Mouse (Mus musculus): ENCODE results near the gene Tada1. TPM values are rescaled to one million over a fixed set of nuclear protein-coding genes. Genes with fewer than 3 reads are reported as not detected.

The Tada1 gene
- polyA plus RNA-seq, 1 experiment from 2014 or later = 48.6 TPM

- Histone ChIP-seq H3K4me1 (no peaks in the 10 kb centered on the region), H3K4me3 (no peak overlapping the region), H3K9ac (no peak overlapping the region), H3K4me2 (no peak overlapping the region), H3K27me3 (no peaks in the 10 kb centered on the region), H3K27ac (no peak overlapping the region), H3K9me3 (no peaks in the 10 kb centered on the region), H3K36me3 (no peaks in the 10 kb centered on the region)
- WGBS = 65% methylated on average over 3 of the region's 3 CpGs
- ATAC-seq (ENCODE audit: insufficient number of reproducible peaks, low FRiP score, low TSS enrichment, low read depth) = no peak
These were observed 50.2 kb downstream of the Tada1 start for GRCm38 (mm10) chr1:166429053-166429452.

- no peak overlapping the region for H3K27ac ChIP-seq
- WGBS = 52% methylated on average over 10 of the region's 10 CpGs
- ATAC-seq (ENCODE audit: insufficient number of reproducible peaks, low FRiP score, low TSS enrichment, low read depth) = no peak
- no peaks in the 10 kb centered on the region for H3K4me1 ChIP-seq
- H3K4me2 ChIP-seq = no peak overlapping the region
- no peak overlapping the region for H3K4me3 ChIP-seq
- no peaks in the 10 kb centered on the region for H3K36me3 ChIP-seq
- H3K27me3 ChIP-seq = no peaks in the 10 kb centered on the region
- H3K9me3 ChIP-seq = no peaks in the 10 kb centered on the region
- H3K9ac ChIP-seq = no peak overlapping the region
These were observed 51.0 kb downstream of the Tada1 start for GRCm38 (mm10) chr1:166429809-166430431.

- no peak overlapping the region for H3K4me2 ChIP-seq
- H3K27me3 ChIP-seq = no peaks in the 10 kb centered on the region
- no peak overlapping the region for H3K27ac ChIP-seq
- no peaks in the 10 kb centered on the region for H3K36me3 ChIP-seq
- WGBS = 64% methylated on average over 6 of the region's 6 CpGs
- no peaks in the 10 kb centered on the region for H3K4me1 ChIP-seq
- no peaks in the 10 kb centered on the region for H3K9me3 ChIP-seq
- ATAC-seq (ENCODE audit: insufficient number of reproducible peaks, low FRiP score, low TSS enrichment, low read depth) = no peak
- no peak overlapping the region for H3K4me3 ChIP-seq
- no peak overlapping the region for H3K9ac ChIP-seq
These were observed 60.5 kb downstream of the Tada1 start for GRCm38 (mm10) chr1:166439426-166439825.

GRCm38 (mm10) chr1:166441992-166442391, 63.1 kb downstream of the Tada1 start:
- no peaks in the 10 kb centered on the region for H3K9me3 ChIP-seq
- no peaks in the 10 kb centered on the region for H3K36me3 ChIP-seq
- H3K4me1 ChIP-seq = no peaks in the 10 kb centered on the region
- no peak overlapping the region for H3K4me2 ChIP-seq
- ATAC-seq (ENCODE audit: insufficient number of reproducible peaks, low FRiP score, low TSS enrichment, low read depth) = no peak
- H3K27ac ChIP-seq = no peak overlapping the region
- WGBS = 88% methylated on average over 3 of the region's 3 CpGs
- H3K4me3 ChIP-seq = no peak overlapping the region
- no peak overlapping the region for H3K9ac ChIP-seq
- no peaks in the 10 kb centered on the region for H3K27me3 ChIP-seq

Other genes with a start within 250 kb of the Tada1 start
- gene Gpa33, start 248.9 kb upstream of the Tada1 start, polyA plus RNA-seq (2015; fragmentation: Nextera tagmentation; extraction: Ambion mirVana) = 1.4 and 2.3 TPM in 2 replicates
- gene Mael, start 140.3 kb upstream of the Tada1 start, polyA plus RNA-seq (2015; fragmentation: Nextera tagmentation; extraction: Ambion mirVana) = 0.09 TPM in 1 of 2 replicates, not detected in the other
- gene Ildr2, start 125.0 kb upstream of the Tada1 start, polyA plus RNA-seq (2015; fragmentation: Nextera tagmentation; extraction: Ambion mirVana) = 0.24 and 0.30 TPM in 2 replicates
- gene Pogk, start 30.8 kb downstream of the Tada1 start, polyA plus RNA-seq (2015; fragmentation: Nextera tagmentation; extraction: Ambion mirVana) = 16.9 and 18.3 TPM in 2 replicates
- not detected in 2 replicates for gene Gm4846, start 118.5 kb downstream of the Tada1 start, polyA plus RNA-seq (2015; fragmentation: Nextera tagmentation; extraction: Ambion mirVana)

Measured in limb, embryonic 15.5 days (tissue).